Mouse (Mus musculus) midbrain, embryonic 14.5 days (tissue): ENCODE data around the gene Slc38a9. TPM values are rescaled to one million over a fixed set of nuclear protein-coding genes. Genes with fewer than 3 reads are reported as not detected.

Source experiments
- ATAC-seq: fragments of 200-750 bp; cut with Nextera tagmentation; 2 replicates; pipeline ENCODE4 v1.8.0; 2017; ENCODE audit warnings: moderate number of reproducible peaks, moderate library complexity; ENCODE audit not compliant: low FRiP score, low TSS enrichment
- DNase-seq: peaks from one replicate; pipeline ENCODE4 v3.0.0-alpha.2; 2015
- H3K27ac ChIP-seq: fragments of 300-500 bp; sonication (generic); replicated peaks from 2 replicates; pipeline ENCODE4 v1.5.1; 2014; ENCODE audit warnings: mild to moderate bottlenecking, low read depth, low read length, moderate library complexity
- H3K27me3 ChIP-seq: fragments of 300-500 bp; sonication (generic); 2 replicates; pipeline ENCODE4 v1.6.1; 2014; ENCODE audit warnings: low read length, control low read depth, mixed read lengths; ENCODE audit not compliant: control insufficient read depth, insufficient read depth
- H3K36me3 ChIP-seq: fragments of 300-500 bp; sonication (generic); 2 replicates; pipeline ENCODE4 v1.6.1; 2014; ENCODE audit warnings: low read length, control low read depth; ENCODE audit not compliant: control insufficient read depth, insufficient read depth
- H3K4me1 ChIP-seq: fragments of 300-500 bp; sonication (generic); 2 replicates; pipeline ENCODE4 v1.6.1; 2014; ENCODE audit warnings: mild to moderate bottlenecking, antibody characterized with exemption, low read length, control low read depth; ENCODE audit not compliant: control insufficient read depth, insufficient read depth
- H3K4me2 ChIP-seq: fragments of 300-500 bp; sonication (generic); 2 replicates; pipeline ENCODE4 v1.6.1; 2014; ENCODE audit warnings: mild to moderate bottlenecking, low read length, moderate library complexity
- H3K4me3 ChIP-seq: fragments of 300-500 bp; sonication (generic); replicated peaks from 2 replicates; pipeline ENCODE4 v1.5.1; 2014; ENCODE audit warnings: low read depth, low read length
- H3K9ac ChIP-seq: fragments of 300-500 bp; sonication (generic); replicated peaks from 2 replicates; pipeline ENCODE4 v1.6.1; 2014; ENCODE audit warnings: mild to moderate bottlenecking, low read length, moderate library complexity
- H3K9me3 ChIP-seq: fragments of 300-500 bp; sonication (generic); 2 replicates; pipeline ENCODE4 v1.6.1; 2016; ENCODE audit warnings: low read length, control low read depth, mixed read lengths; ENCODE audit not compliant: control insufficient read depth
- WGBS: fragments of 180-500 bp; shearing (Covaris S2); extraction: QIAGEN DNeasy Blood & Tissue Kit; methylation state at CpG from one replicate; pipeline ENCODE4 v1.1.7; 2014; 5-methylcytosine and 5-hydroxymethylcytosine counted together
- polyA plus RNA-seq: library from polyadenylated mRNA; unstranded; fragments of >200 nt; fragmentation: Nextera tagmentation; extraction: Ambion mirVana; gene quantifications from 2 replicates; pipeline ENCODE4 v1.2.1, GENCODE M21; 2014

Slc38a9 gene
- 24.4 and 25.1 TPM in 2 replicates for polyA plus RNA-seq

DNA sequence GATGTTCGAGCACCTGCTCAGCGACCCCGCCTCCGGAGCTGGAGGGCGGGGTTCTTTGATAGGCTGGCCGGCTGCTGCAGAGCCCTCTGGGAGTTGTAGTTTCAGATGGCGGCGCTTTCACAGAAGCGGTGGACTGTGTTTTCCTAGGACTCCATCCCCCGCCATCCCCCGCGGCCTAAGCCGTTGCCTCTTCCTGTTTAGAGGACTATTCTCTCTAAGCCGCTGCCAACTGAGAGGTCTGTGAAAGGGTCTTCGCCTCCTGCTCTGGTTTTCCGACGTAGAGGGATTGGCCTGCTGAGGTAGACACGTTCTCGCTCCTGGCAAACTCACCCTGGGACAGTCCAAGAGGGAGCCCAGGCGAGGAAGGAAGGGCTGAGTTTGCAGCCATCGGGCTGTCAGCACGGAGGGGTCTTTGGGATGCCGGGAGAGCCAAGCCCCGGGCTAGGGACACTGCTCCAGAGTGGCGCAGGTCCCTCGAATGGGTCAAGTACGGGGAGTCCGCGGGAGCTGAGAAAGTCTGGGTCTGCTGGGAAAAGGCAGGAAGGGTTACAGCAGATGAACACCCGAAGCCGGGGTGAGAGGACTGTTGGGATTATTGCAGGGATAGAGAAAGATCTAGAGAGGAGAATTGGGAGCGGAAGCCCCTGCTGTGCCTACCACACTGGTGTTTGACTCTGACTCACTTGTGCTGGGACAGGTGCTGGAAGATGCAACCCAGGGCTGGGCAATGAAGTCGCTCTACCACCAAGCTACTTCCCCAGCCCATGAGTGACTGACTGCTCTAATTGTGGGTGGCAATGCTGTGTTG, at the start of gene Slc38a9:
Slc38a9 (plus strand) TSS at position 178 of the 808 bp plus-strand sequence.
- 1% methylated on average over 33 of the region's 33 CpGs for WGBS
- Histone ChIP-seq H3K4me1 (peaks cover 9% of the 10 kb centered on the region), H3K36me3 (no peaks in the 10 kb centered on the region), H3K4me3 (peak within 1 kb of the TSS; percentile 83), H3K9ac (peak within 1 kb of the TSS; percentile 79), H3K4me2 (peak within 1 kb of the TSS; percentile 81), H3K9me3 (no peaks in the 10 kb centered on the region), H3K27me3 (no peaks in the 10 kb centered on the region), H3K27ac (peak within 1 kb of the TSS; percentile 82)
- peak; percentile 98 for DNase-seq
- ATAC-seq: peak; percentile 98

DNA sequence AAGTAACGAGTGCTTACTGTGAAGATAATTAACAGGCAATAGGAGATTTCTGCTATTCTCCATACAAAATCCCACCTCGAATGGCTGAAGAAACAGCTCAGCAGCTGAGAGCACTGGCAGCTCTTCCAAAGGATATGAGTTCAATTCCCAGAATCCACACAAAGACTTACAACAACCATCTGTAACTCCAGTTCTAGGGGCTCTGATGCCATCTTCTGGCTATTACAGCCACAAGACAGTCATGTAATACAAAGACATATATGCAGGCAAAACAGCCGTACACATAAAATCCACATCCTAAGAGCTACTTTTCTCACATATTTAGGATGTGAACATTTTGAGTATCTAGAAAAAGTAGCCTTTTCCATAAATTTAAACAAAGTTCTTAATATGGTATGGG, 39.0 kb upstream of the Slc38a9 start:
- no peak overlapping the region for H3K4me3 ChIP-seq
- WGBS: 79% methylated on average over 3 of the region's 3 CpGs

DNA sequence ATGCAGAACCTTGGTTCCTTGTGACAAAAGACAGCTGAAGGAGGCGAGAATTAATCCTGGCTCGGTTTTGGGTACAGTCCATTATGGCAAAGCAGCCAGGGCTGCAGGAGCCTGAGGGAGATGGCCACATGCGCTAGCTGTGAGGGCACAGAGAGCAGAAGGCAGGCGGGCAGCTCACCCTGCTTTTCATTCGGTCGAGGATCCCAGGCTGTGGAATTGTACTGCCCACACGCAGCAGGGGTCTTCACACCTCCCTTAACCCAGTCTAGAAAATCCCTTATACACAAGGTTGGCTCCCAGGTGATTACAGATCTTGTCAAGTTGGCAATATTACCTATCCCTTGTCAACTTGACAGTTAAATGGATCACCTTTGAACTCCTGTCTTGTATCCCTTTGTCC, 36.9 kb upstream of the Slc38a9 start:
- H3K9ac ChIP-seq: no peak overlapping the region
- no peaks in the 10 kb centered on the region for H3K9me3 ChIP-seq
- no peak overlapping the region for H3K27ac ChIP-seq
- ATAC-seq (no peak), DNase-seq (no peak)
- H3K27me3 ChIP-seq: no peaks in the 10 kb centered on the region
- no peak overlapping the region for H3K4me3 ChIP-seq
- no peaks in the 10 kb centered on the region for H3K4me1 ChIP-seq
- WGBS: 50% methylated on average over 7 of the region's 7 CpGs
- no peaks in the 10 kb centered on the region for H3K36me3 ChIP-seq
- H3K4me2 ChIP-seq: no peak overlapping the region

More for the DNA sequence above, 39.0 kb upstream of the Slc38a9 start:
- Histone ChIP-seq H3K36me3 (no peaks in the 10 kb centered on the region), H3K27me3 (no peaks in the 10 kb centered on the region), H3K9me3 (no peaks in the 10 kb centered on the region), H3K27ac (no peak overlapping the region), H3K4me2 (no peak overlapping the region), H3K9ac (no peak overlapping the region), H3K4me1 (no peaks in the 10 kb centered on the region)
- ATAC-seq (no peak), DNase-seq (no peak)

DNA sequence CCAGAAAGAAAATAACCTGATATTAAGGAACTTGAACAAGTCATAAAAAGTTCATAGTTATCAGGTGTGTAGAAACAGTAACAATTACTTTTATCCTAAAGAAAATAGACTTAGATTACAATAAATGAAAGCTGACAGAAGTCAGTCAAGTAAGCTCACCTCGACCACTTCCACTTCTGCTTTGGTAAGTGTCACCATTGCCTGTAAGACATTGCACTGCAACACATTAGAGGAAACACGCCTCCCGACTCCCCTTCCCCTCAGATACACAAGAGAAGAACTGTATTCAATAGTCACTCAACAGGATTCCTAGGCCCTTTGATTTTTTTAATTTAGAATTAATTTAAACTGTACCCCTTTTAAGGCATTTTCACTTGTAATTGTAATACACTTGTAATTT, 35.9 kb upstream of the Slc38a9 start:
- no peaks in the 10 kb centered on the region for H3K36me3 ChIP-seq
- no peak for ATAC-seq

DNA sequence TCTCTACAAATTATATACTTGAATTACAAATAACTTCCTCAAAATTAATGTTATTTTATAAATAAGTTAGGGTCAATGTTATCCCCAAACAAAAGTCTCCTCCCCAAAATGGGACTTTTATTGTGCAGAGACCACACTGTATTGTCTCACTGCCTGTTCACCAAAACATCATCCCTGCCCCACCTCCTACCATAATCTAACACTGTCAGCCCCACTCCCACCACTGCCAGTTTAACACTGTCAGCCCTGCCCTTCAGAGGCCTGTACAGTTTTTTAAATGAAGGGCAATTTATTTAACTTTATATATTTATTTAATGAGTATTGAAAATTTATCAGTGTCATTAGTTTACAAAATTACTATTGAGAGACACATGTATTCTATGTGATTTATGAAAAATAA, 35.0 kb upstream of the Slc38a9 start:
- Histone ChIP-seq H3K27me3 (no peaks in the 10 kb centered on the region), H3K4me3 (no peak overlapping the region), H3K4me1 (no peaks in the 10 kb centered on the region), H3K4me2 (no peak overlapping the region), H3K9ac (no peak overlapping the region), H3K9me3 (no peaks in the 10 kb centered on the region), H3K36me3 (no peaks in the 10 kb centered on the region), H3K27ac (no peak overlapping the region)
- DNase-seq (no peak), ATAC-seq (no peak)

More for the DNA sequence above, 35.9 kb upstream of the Slc38a9 start:
- 84% methylated on average over 3 of the region's 3 CpGs for WGBS
- Histone ChIP-seq H3K27ac (no peak overlapping the region), H3K9ac (no peak overlapping the region), H3K4me1 (no peaks in the 10 kb centered on the region), H3K27me3 (no peaks in the 10 kb centered on the region), H3K4me3 (no peak overlapping the region), H3K9me3 (no peaks in the 10 kb centered on the region), H3K4me2 (no peak overlapping the region)
- no peak for DNase-seq

DNA sequence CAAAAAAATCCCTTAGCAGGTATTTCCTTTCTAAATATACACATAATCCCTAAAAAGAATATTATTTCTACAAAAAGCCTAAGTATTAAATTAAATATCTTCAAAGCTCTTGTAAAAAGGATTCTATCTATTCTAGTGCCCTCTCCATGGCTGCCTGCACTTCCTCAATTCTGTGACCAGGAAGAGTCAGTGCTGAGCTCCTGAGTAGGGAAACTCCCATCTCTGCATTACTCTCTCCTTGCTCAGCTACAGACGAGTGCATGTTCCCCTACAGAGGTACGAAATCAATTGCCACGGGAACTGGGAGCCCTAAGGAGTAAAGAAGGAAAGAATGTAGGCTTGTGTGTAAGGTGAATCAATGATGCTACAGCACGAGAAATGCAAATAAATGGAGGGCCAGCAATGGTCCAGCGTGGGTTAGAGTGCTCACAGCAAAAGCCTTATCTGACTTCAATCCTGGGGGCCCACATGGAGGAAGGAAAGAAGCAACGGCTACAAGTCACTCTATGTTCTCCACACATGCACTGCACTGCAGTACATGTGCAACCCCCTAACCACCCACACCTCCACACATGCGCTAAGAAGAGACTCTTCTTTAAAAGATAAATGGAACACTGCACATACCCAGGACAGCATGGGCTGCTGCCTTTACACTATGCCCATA, 25.2 kb upstream of the Slc38a9 start:
- Histone ChIP-seq H3K4me2 (no peak overlapping the region), H3K9ac (no peak overlapping the region), H3K9me3 (no peaks in the 10 kb centered on the region), H3K27ac (no peak overlapping the region), H3K4me1 (no peaks in the 10 kb centered on the region), H3K36me3 (no peaks in the 10 kb centered on the region), H3K4me3 (no peak overlapping the region), H3K27me3 (no peaks in the 10 kb centered on the region)
- 61% methylated on average over 7 of the region's 7 CpGs for WGBS
- ATAC-seq (no peak), DNase-seq (no peak)

DNA sequence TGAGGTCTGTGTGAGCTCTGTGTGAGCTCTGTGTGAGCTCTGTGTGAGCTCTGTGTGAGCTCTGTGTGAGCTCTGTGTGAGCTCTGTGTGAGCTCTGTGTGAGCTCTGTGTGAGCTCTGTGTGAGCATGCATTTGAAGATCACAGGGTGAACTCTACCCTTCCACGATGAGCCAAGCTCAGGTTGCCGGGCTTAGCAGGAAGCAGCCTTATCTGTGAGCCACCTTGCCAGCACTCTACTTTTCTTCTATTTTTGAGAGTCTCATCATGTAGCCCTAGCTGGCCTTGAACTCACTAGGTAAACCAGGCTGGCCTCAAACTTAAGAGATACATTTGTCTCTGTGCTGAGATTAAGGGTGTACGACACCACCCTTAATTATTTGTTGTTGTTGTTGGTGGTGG, 24.1 kb upstream of the Slc38a9 start:
- no peak for ATAC-seq
- Histone ChIP-seq H3K27ac (no peak overlapping the region), H3K27me3 (no peaks in the 10 kb centered on the region), H3K9ac (no peak overlapping the region), H3K9me3 (no peaks in the 10 kb centered on the region), H3K4me1 (no peaks in the 10 kb centered on the region), H3K36me3 (no peaks in the 10 kb centered on the region), H3K4me3 (no peak overlapping the region), H3K4me2 (no peak overlapping the region)
- no peak for DNase-seq
- WGBS: 39% methylated on average over 3 of the region's 3 CpGs

DNA sequence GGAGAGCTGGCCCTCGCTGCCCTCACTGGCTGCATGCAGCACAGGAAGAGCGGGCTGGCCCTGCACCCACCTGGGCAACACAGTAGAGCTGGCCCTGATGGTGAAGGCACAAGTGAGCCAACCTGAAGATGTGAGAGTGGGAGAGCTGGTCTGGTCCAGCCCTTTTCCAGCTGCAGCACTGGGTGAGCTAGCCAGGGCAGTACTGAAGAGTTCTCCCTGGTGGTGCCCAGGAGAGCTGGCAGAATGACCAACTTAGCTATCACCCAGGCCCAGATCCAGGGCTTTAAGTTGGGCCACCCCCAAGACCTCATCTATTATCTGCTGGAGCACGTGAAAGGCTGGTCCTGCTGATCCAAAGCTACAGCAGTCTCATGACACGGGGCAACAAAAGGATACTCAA, 21.4 kb upstream of the Slc38a9 start:
- Histone ChIP-seq H3K9ac (no peak overlapping the region), H3K4me2 (no peak overlapping the region), H3K4me1 (no peaks in the 10 kb centered on the region), H3K36me3 (no peaks in the 10 kb centered on the region), H3K27ac (no peak overlapping the region), H3K4me3 (no peak overlapping the region), H3K9me3 (no peaks in the 10 kb centered on the region), H3K27me3 (no peaks in the 10 kb centered on the region)
- WGBS: 72% methylated on average over 4 of the region's 4 CpGs
- DNase-seq (no peak), ATAC-seq (no peak)

DNA sequence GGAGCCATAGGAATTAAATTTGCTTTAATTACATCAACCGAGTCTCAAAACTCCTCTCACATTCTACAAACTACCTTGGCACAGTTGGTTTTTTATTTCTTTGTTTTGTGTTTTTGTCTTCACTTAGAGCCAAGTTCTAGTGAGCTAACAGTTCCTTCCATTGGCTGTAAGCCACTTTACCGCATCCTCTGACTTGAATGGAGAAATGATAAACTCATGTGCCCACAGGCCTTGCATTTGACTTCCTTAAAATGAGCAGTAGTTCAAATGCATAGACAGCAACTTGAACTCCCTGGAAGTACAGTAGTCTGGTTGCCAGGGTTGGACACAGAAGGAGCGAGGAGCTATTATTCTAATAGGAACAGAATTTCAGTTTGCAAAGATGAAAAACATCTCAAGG, 17.7 kb upstream of the Slc38a9 start:
- Histone ChIP-seq H3K4me2 (no peak overlapping the region), H3K4me3 (no peak overlapping the region), H3K9ac (no peak overlapping the region), H3K9me3 (no peaks in the 10 kb centered on the region), H3K4me1 (no peaks in the 10 kb centered on the region), H3K27me3 (no peaks in the 10 kb centered on the region), H3K27ac (no peak overlapping the region), H3K36me3 (no peaks in the 10 kb centered on the region)
- ATAC-seq (no peak), DNase-seq (no peak)
- 92% methylated on average over 3 of the region's 3 CpGs for WGBS
